Mouse (Mus musculus): ENCODE measurements around the gene Homer2. TPM values are rescaled to one million over a fixed set of nuclear protein-coding genes. Genes with fewer than 3 reads are reported as not detected.
A peak's percentile ranks its signal among the peaks of the same experiment; 100 is the strongest.

The Homer2 gene
- polyA plus RNA-seq, 1 experiment, result 17.1 TPM

DNA sequence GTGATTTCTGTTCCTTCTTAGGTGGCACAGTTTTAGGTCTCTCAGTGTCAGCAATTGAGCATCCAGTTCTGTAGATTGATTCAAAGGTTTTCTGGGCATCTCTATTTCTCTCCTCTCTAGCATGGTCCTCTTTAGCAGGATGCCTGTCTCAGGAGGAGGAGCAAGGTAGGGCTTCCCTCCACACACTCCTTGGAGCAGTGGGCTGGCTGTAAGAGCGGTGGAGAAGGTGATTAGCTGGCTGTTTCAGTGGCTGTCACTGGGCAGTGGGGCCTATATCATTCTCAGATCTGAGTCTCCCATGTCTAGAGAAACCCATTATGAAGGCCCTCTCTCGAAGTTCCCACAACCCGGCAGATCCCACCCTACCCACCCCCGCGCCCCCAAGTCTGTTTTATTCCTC, 139.9 kb downstream of the Homer2 start:
- TF ChIP-seq POLR2A (IDR thresholded peaks at IDR 0.05; ENCODE audit: borderline replicate concordance, extremely low read depth, insufficient read depth, insufficient read length, poor library complexity, severe bottlenecking) (no peak), CTCF (IDR thresholded peaks at IDR 0.05; ENCODE audit: borderline replicate concordance, extremely low read depth, insufficient read depth, insufficient read length) (no peak)

GRCm38 (mm10) chr7:81566892-81567291, 140.4 kb downstream of the Homer2 start, which contains the start of gene Fsd2:
Fsd2 (minus strand) TSS chr7:81566944.
- DNase-seq (ENCODE audit: low read depth), result no peak
- TF ChIP-seq CTCF (IDR thresholded peaks at IDR 0.05; ENCODE audit: borderline replicate concordance, extremely low read depth, insufficient read depth, insufficient read length) (no peak), POLR2A (IDR thresholded peaks at IDR 0.05; ENCODE audit: borderline replicate concordance, extremely low read depth, insufficient read depth, insufficient read length, poor library complexity, severe bottlenecking) (no peak)

More for the DNA sequence above, 139.9 kb downstream of the Homer2 start:
- no peak for DNase-seq (ENCODE audit: low read depth)

GRCm38 (mm10) chr7:81566332-81566731, 141.0 kb downstream of the Homer2 start:
- no peak for DNase-seq (ENCODE audit: low read depth)
- TF ChIP-seq CTCF (IDR thresholded peaks at IDR 0.05; ENCODE audit: borderline replicate concordance, extremely low read depth, insufficient read depth, insufficient read length), result no peak
- no peak for TF ChIP-seq POLR2A (IDR thresholded peaks at IDR 0.05; ENCODE audit: borderline replicate concordance, extremely low read depth, insufficient read depth, insufficient read length, poor library complexity, severe bottlenecking)

DNA sequence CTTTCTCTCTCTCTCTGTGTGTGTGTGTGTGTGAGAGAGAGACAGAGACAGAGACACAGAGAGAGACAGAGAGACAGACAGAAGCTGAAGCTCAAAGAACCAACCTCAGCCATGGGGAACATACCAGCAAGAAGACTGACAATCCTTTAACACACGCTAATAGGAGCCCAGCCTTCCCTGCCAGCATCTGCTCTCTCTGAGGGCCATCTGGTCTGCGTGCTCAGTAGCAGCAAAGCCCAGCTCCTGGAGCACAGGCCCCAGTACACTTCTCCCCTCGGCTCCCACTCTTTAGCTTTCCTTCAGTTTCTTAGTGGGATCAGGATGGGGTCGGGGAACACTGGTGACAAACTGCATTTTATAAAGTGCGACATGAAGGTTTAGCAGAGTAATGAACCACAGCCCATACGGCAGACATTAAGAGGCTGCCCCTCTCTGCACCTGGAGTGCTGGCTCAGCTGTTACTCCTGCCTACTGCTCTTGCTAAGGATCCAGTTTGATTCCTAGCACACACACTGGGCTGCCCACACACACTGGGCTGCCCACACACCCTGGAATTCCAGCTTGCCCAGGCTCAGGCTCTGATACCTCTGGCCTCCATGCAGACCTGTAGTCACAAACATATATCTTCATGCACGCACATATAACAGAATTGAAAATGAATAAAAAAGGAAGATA, 141.8 kb downstream of the Homer2 start:
- peak; percentile 84 for DNase-seq (ENCODE audit: low read depth)
- no peak for TF ChIP-seq POLR2A (IDR thresholded peaks at IDR 0.05; ENCODE audit: borderline replicate concordance, extremely low read depth, insufficient read depth, insufficient read length, poor library complexity, severe bottlenecking)
- TF ChIP-seq CTCF (IDR thresholded peaks at IDR 0.05; ENCODE audit: borderline replicate concordance, extremely low read depth, insufficient read depth, insufficient read length), result no peak

DNA sequence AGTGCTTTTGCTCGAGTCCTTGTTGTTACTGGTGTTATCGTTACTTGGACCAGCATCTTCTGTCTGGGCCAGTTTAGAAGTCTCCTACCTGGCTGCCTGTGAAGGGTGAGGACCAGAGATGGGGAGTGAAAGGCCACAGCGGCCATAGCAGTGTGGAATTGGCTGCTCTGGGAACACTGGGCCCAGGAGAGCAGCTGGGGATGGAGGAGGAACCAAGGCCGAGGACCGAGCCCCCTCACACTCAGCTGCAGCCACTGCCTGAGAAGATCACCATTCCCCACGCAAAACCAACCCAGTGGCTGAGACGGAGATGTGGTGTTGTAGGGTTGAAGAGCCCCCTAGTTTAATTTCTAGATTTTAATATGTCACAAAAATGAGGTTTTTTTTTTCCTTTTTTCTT, 142.6 kb downstream of the Homer2 start:
- no peak for DNase-seq (ENCODE audit: low read depth)
- TF ChIP-seq POLR2A (IDR thresholded peaks at IDR 0.05; ENCODE audit: borderline replicate concordance, extremely low read depth, insufficient read depth, insufficient read length, poor library complexity, severe bottlenecking) (no peak), CTCF (IDR thresholded peaks at IDR 0.05; ENCODE audit: borderline replicate concordance, extremely low read depth, insufficient read depth, insufficient read length) (no peak)

DNA sequence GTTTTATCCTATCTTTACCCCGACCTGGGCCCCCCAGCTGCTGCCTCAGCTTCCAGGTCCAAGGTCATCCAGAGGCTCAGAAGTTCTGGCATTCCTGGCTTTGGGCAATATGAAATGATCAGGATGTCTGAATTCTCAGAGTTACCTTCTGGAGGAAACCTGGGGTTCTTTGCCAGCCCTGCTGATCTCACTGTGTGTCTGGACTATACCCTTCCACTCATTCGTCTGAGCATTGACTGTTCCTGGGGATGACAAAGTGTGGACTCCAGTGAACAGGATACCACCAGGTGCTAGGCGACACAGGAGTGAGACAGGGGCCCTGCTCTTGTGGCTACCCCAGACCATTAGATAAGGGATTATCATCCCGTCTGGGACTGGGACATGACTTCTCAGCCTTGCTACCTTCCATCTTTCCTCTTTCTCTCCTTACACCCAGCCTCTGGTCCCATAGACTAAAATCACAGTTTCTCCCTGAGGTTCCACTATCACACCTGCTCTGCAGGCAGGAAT, 143.8 kb downstream of the Homer2 start:
- DNase-seq (ENCODE audit: low read depth), result no peak
- TF ChIP-seq CTCF (IDR thresholded peaks at IDR 0.05; ENCODE audit: borderline replicate concordance, extremely low read depth, insufficient read depth, insufficient read length) (no peak), POLR2A (IDR thresholded peaks at IDR 0.05; ENCODE audit: borderline replicate concordance, extremely low read depth, insufficient read depth, insufficient read length, poor library complexity, severe bottlenecking) (no peak)

DNA sequence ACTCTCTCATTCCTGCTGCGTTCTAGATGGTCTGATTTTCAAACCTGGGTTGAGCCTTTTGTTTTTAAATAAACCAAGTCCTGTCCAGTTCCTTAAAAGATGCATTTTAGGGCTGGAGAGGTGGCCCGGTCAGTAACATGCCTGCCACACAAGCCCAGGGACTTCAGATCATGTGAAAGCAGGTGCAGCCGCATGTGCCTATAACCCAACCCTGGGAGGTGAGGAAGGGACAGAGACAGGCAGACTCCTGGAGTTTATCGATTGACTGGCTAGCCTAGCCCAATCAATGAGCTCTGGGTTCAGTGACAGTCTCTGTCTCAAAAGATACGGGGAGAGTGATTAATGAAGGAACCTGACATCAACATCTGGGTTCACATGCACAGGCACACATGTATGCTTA, 146.1 kb downstream of the Homer2 start:
- no peak for DNase-seq (ENCODE audit: low read depth)
- TF ChIP-seq CTCF (IDR thresholded peaks at IDR 0.05; ENCODE audit: borderline replicate concordance, extremely low read depth, insufficient read depth, insufficient read length) (no peak), POLR2A (IDR thresholded peaks at IDR 0.05; ENCODE audit: borderline replicate concordance, extremely low read depth, insufficient read depth, insufficient read length, poor library complexity, severe bottlenecking) (no peak)

DNA sequence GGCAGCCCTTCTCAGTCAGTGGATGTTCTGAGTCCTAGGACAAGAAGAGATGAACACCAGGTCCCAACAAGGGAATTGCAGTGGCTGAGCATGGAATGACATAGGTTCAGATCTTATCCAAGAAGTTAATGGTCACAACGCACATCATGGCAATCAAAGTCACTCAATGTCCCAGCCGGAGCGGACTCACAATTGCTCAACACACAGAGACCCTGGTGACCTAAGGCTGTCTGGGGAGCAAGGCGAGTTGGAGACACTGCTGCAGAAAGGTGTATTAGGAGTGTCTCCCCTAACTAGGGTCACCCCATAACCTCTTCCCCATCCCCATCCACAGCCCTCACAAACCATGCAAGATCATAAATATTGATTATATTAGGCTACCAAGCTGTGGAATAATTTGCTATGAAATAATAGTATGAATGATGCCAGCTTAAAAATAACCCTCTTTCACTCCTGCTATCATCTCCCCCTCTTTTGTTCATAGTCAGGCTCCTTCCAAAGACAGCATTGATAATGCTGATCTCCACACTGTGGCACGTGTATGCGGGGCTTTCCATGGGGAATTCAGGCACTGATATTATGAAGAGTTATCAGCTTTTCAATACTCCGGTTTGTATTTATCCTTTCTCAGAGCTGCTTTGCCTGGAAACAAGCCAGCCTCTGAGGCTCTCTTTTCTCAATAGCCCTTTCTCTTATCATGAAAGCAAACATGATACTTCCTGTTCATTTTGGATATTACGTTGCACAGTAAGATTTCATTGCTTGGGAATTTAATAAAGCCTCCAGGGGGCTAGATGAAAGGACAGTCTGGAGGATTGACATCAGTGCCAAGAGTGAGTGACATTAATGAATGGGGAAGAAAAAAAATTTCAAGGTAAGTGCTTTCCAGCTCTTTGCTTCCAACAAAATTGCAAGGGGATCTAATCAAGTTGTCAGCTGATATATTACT, 147.0 kb downstream of the Homer2 start:
- peak; percentile 72 for DNase-seq (ENCODE audit: low read depth)
- TF ChIP-seq POLR2A (IDR thresholded peaks at IDR 0.05; ENCODE audit: borderline replicate concordance, extremely low read depth, insufficient read depth, insufficient read length, poor library complexity, severe bottlenecking), result no peak
- no peak for TF ChIP-seq CTCF (IDR thresholded peaks at IDR 0.05; ENCODE audit: borderline replicate concordance, extremely low read depth, insufficient read depth, insufficient read length)

- no peak for TF ChIP-seq POLR2A (IDR thresholded peaks at IDR 0.05; ENCODE audit: borderline replicate concordance, extremely low read depth, insufficient read depth, insufficient read length, poor library complexity, severe bottlenecking)
- no peak for TF ChIP-seq CTCF (IDR thresholded peaks at IDR 0.05; ENCODE audit: borderline replicate concordance, extremely low read depth, insufficient read depth, insufficient read length)
- DNase-seq (ENCODE audit: low read depth), result no peak
Measured at GRCm38 (mm10) chr7:81559231-81559980, 147.9 kb downstream of the Homer2 start.

GRCm38 (mm10) chr7:81557985-81558360, 149.4 kb downstream of the Homer2 start:
- DNase-seq (ENCODE audit: low read depth), result no peak
- TF ChIP-seq CTCF (IDR thresholded peaks at IDR 0.05; ENCODE audit: borderline replicate concordance, extremely low read depth, insufficient read depth, insufficient read length) (no peak), POLR2A (IDR thresholded peaks at IDR 0.05; ENCODE audit: borderline replicate concordance, extremely low read depth, insufficient read depth, insufficient read length, poor library complexity, severe bottlenecking) (no peak)
